Mouse (Mus musculus) colon, adult 2 months (tissue): ENCODE measurements around the gene Jak2. TPM values are rescaled to one million over a fixed set of nuclear protein-coding genes. Genes with fewer than 3 reads are reported as not detected.

Experiments used
- polyA plus RNA-seq: library from polyadenylated mRNA; depleted of rRNA; stranded (reverse); fragments of >200 nt; gene quantifications from 2 replicates; pipeline ENCODE4 v1.2.3, GENCODE M21; 2012; rRNA removed

Gene Jak2
- polyA plus RNA-seq: 6.7 and 7.3 TPM in 2 replicates

GRCm38 (mm10) chr19:29251191-29251957 lies at the start of gene Jak2:
Gene Jak2 (plus strand): TSS chr19:29251828.

GRCm38 (mm10) chr19:29325053-29325851 lies 73.6 kb downstream of the Jak2 start, which contains the start of gene Insl6:
Gene Insl6 (minus strand): TSS chr19:29325356.

GRCm38 (mm10) chr19:29334068-29334745 lies 82.6 kb downstream of the Jak2 start, which contains the start of gene Rln1:
Gene Rln1 (minus strand): TSS chr19:29334670.

Other genes with a start within 250 kb of the Jak2 start
- gene Ak3, start 203.9 kb upstream of the Jak2 start, polyA plus RNA-seq: 129 and 138 TPM in 2 replicates
- gene Rcl1, start 150.5 kb upstream of the Jak2 start, polyA plus RNA-seq: 9.7 and 13.4 TPM in 2 replicates
- gene Insl6, start 73.5 kb downstream of the Jak2 start, polyA plus RNA-seq: 2.0 and 3.3 TPM in 2 replicates
- gene Rln1, start 82.8 kb downstream of the Jak2 start, polyA plus RNA-seq: not detected in 2 replicates
- 32.8 and 34.5 TPM in 2 replicates for gene Plgrkt, start 115.6 kb downstream of the Jak2 start, polyA plus RNA-seq
- gene Cd274, start 115.6 kb downstream of the Jak2 start, polyA plus RNA-seq: 1.4 and 2.1 TPM in 2 replicates
- gene Pdcd1lg2, start 159.1 kb downstream of the Jak2 start, polyA plus RNA-seq: 0.16 and 0.21 TPM in 2 replicates